8 mouse cellular contexts compared by ENCODE assay signal in genomic region chr6:120674121-120674520, GRCm38 (mm10). TPM values are rescaled to one million over a fixed set of nuclear protein-coding genes. Genes with fewer than 3 reads are reported as not detected.
A peak's percentile ranks its signal among the peaks of the same experiment; 100 is the strongest.
DNase-seq lines count a peak whose midpoint lies in the region; ATAC-seq and TF ChIP-seq lines count a peak whose summit lies in the region.

No protein-coding gene starts in this region.

- peak; percentile 42 for TF ChIP-seq CTCF in hindbrain, postnatal 0 days (IDR thresholded peaks at IDR 0.05; ENCODE audit: low read depth)
- TF ChIP-seq CTCF in Patski (IDR thresholded peaks at IDR 0.05), result peak; percentile 61
- peak; percentile 39; the same call in 1 of the 2 replicates for TF ChIP-seq CTCF in small intestine, adult 2 months (IDR thresholded peaks at IDR 0.05; ENCODE audit: extremely low read depth, insufficient read length, insufficient replicate concordance, low read depth, low read length)

- H3K27ac ChIP-seq in hindbrain, postnatal 0 days, result no peak overlapping the region
- no peak overlapping the region for H3K27ac ChIP-seq in hindbrain, embryonic 12.5 days
- no peak overlapping the region for H3K27ac ChIP-seq in small intestine, adult 2 months (ENCODE audit: insufficient read depth, low read depth, low read length)

- H3K36me3 ChIP-seq in hindbrain, postnatal 0 days (ENCODE audit: insufficient read depth, low read length), result no peaks in the 10 kb centered on the region
- no peaks in the 10 kb centered on the region for H3K36me3 ChIP-seq in hindbrain, embryonic 12.5 days
- H3K36me3 ChIP-seq in small intestine, adult 2 months (ENCODE audit: control insufficient read depth, insufficient read depth, low read length), result no peaks in the 10 kb centered on the region

- no peaks in the 10 kb centered on the region for H3K9me3 ChIP-seq in hindbrain, postnatal 0 days (ENCODE audit: low read length)
- H3K9me3 ChIP-seq in hindbrain, embryonic 12.5 days (replicated peaks), result no peaks in the 10 kb centered on the region

- no peak for DNase-seq in hindbrain, postnatal 0 days (ENCODE audit: low spot score)
- DNase-seq in Patski (ENCODE audit: low read depth, low spot score), result no peak
- DNase-seq in kidney, postnatal 10 days, result peak; percentile 27
- no peak for DNase-seq in left cerebral cortex, postnatal 36 days (ENCODE audit: low spot score in 2 of 2)
- DNase-seq in ovary, postnatal 36 days (ENCODE audit: low spot score), result no peak
- no peak for DNase-seq in MN1 (ENCODE audit: low spot score)

- CTCF ChIA-PET in Patski (lab: Charles Lee), result interaction anchor here (0.9 to 2.1 kb wide), 9 partner anchors 9 to 135 kb away, joined by 3 to 11 read pairs (median 4); no protein-coding TSS in a partner anchor

- POLR2A ChIA-PET in Patski (lab: Charles Lee), result interaction anchor here (1.0 kb wide), 1 partner anchor 91 kb away, joined by 4 read pairs; no protein-coding TSS in a partner anchor

- no peak for ATAC-seq in hindbrain, postnatal 0 days
- no peak for ATAC-seq in hindbrain, embryonic 12.5 days (ENCODE audit: low FRiP score)
- ATAC-seq in Patski, result no peak

- no peak overlapping the region for H3K9ac ChIP-seq in hindbrain, postnatal 0 days (replicated peaks; ENCODE audit: low read length)
- no peak overlapping the region for H3K9ac ChIP-seq in hindbrain, embryonic 12.5 days

- no peaks in the 10 kb centered on the region for H3K27me3 ChIP-seq in hindbrain, postnatal 0 days (ENCODE audit: insufficient read depth, low read length)
- no peaks in the 10 kb centered on the region for H3K27me3 ChIP-seq in hindbrain, embryonic 12.5 days
- H3K27me3 ChIP-seq in Patski, result peaks cover 25% of the 10 kb centered on the region
- peaks cover 3% of the 10 kb centered on the region for H3K27me3 ChIP-seq in small intestine, adult 2 months (ENCODE audit: control insufficient read depth, insufficient read depth, low read length)

- intact Hi-C loops in left cerebral cortex, postnatal 36 days (cut with DNase I), result no loop called here

- H3K4me3 ChIP-seq in hindbrain, postnatal 0 days (ENCODE audit: low read length), result no peak overlapping the region
- no peak overlapping the region for H3K4me3 ChIP-seq in hindbrain, embryonic 12.5 days
- H3K4me3 ChIP-seq in small intestine, adult 2 months (ENCODE audit: low read depth, low read length), result no peak overlapping the region

- H3K4me1 ChIP-seq in hindbrain, postnatal 0 days (ENCODE audit: insufficient read depth, low read length), result no peaks in the 10 kb centered on the region
- no peaks in the 10 kb centered on the region for H3K4me1 ChIP-seq in hindbrain, embryonic 12.5 days
- H3K4me1 ChIP-seq in small intestine, adult 2 months (ENCODE audit: control insufficient read depth, insufficient read depth, insufficient read length, low read length), result no peaks in the 10 kb centered on the region

- no peak for TF ChIP-seq POLR2A in small intestine, adult 2 months (IDR thresholded peaks at IDR 0.05; ENCODE audit: low read depth, low read length)

- 70% methylated on average over 5 of the region's 5 CpGs for WGBS in hindbrain, postnatal 0 days
- 73% methylated on average over 5 of the region's 5 CpGs for WGBS in hindbrain, embryonic 12.5 days
- WGBS in small intestine, adult 2 months, result 37% methylated on average over 5 of the region's 5 CpGs

- H3K4me2 ChIP-seq in hindbrain, postnatal 0 days (ENCODE audit: low read depth, low read length), result no peak overlapping the region
- no peak overlapping the region for H3K4me2 ChIP-seq in hindbrain, embryonic 12.5 days (replicated peaks)

- in situ Hi-C loops in Patski (cut with MboI; ENCODE audit: low pct_unique_long_range_greater_than_20kb), result loop anchor here (5.0 kb wide), 1 partner anchor 137 kb away; no protein-coding TSS in a partner anchor

RNA-seq across cellular contexts. Expression of gene Cecr2, which starts 8.0 kb away (rescaled TPM):
- total RNA-seq in hindbrain, postnatal 0 days (2014; rRNA removed), result 13.2 and 16.9 TPM in 2 replicates
- 2.9 and 3.4 TPM in 2 replicates for polyA plus RNA-seq in hindbrain, postnatal 0 days (2015; fragmentation: Nextera tagmentation; extraction: Ambion mirVana)
- polyA plus RNA-seq in hindbrain, embryonic 12.5 days (2016; fragmentation: Nextera tagmentation; extraction: Ambion mirVana), result 15.2 and 15.7 TPM in 2 replicates
- 2.7 TPM for polyA plus RNA-seq in Patski (2021)
- polyA plus RNA-seq in small intestine, adult 2 months (2012; rRNA removed), result 0.43 and 0.46 TPM in 2 replicates
- total RNA-seq in left cerebral cortex, postnatal 36 days (2021), result 1 to 10 TPM; 3.7 to 3.9 TPM
